Mouse (Mus musculus): ENCODE results near the gene Csf2ra. TPM values are rescaled to one million over a fixed set of nuclear protein-coding genes. Genes with fewer than 3 reads are reported as not detected.
"Not testable (repeated sequence)": the region's sequence is repeated elsewhere in the genome, so short reads cannot be mapped to it uniquely, and the experiment has no call there.

The Csf2ra gene
- polyA plus RNA-seq, 1 experiment from 2014 or later, result 19.2 TPM

GRCm38 (mm10) chr19:61264227-61264626 lies 36.0 kb upstream of the Csf2ra start:
- Histone ChIP-seq H3K4me2 (ENCODE audit: low read depth, low read length, severe bottlenecking) (no peak overlapping the region), H3K36me3 (ENCODE audit: control insufficient read depth, insufficient read depth, low read length) (no peaks in the 10 kb centered on the region), H3K9ac (ENCODE audit: low read length) (no peak overlapping the region), H3K27ac (ENCODE audit: low read depth, low read length) (no peak overlapping the region), H3K4me3 (ENCODE audit: low read depth, low read length) (no peak overlapping the region), H3K9me3 (ENCODE audit: control insufficient read depth, low read length) (no peaks in the 10 kb centered on the region), H3K27me3 (ENCODE audit: control insufficient read depth, insufficient read depth, low read length) (no peaks in the 10 kb centered on the region), H3K4me1 (replicated peaks; ENCODE audit: control insufficient read depth, insufficient read depth, low read length) (no peaks in the 10 kb centered on the region)
- ATAC-seq (replicated peaks; ENCODE audit: low FRiP score) (no peak), DNase-seq (ENCODE audit: low spot score) (no peak)
- WGBS, result 88% methylated on average over 1 of the region's 1 CpGs

GRCm38 (mm10) chr19:61261241-61261640 lies 33.0 kb upstream of the Csf2ra start:
- no peak overlapping the region for H3K9ac ChIP-seq (ENCODE audit: low read length)
- no peaks in the 10 kb centered on the region for H3K9me3 ChIP-seq (ENCODE audit: control insufficient read depth, low read length)
- H3K27ac ChIP-seq (ENCODE audit: low read depth, low read length), result no peak overlapping the region
- ATAC-seq (replicated peaks; ENCODE audit: low FRiP score) (no peak), DNase-seq (ENCODE audit: low spot score) (no peak)
- H3K4me2 ChIP-seq (ENCODE audit: low read depth, low read length, severe bottlenecking), result no peak overlapping the region
- no peaks in the 10 kb centered on the region for H3K36me3 ChIP-seq (ENCODE audit: control insufficient read depth, insufficient read depth, low read length)
- no peaks in the 10 kb centered on the region for H3K4me1 ChIP-seq (replicated peaks; ENCODE audit: control insufficient read depth, insufficient read depth, low read length)
- no peaks in the 10 kb centered on the region for H3K27me3 ChIP-seq (ENCODE audit: control insufficient read depth, insufficient read depth, low read length)
- 60% methylated on average over 1 of the region's 1 CpGs for WGBS
- H3K4me3 ChIP-seq (ENCODE audit: low read depth, low read length), result no peak overlapping the region

DNA sequence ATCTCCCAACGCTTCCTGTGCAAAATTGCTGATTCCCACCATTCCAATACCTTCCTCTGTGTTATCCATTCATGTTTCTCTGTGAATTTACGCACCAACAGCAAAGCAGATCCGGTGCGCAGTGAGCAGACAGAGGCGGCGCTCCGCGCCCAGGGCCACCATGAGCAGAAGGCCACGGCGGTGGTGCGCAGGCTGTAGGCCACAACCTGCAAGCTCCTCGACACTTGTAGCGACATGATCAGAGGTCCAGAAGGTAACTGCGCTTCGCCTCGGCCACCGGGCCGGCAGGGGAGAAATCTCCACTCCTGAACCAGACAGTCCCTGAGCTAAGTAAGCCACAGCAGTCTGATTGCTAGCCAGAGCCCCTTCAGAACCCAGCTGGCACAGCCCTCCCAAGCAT lies 29.5 kb upstream of the Csf2ra start:
- Histone ChIP-seq H3K9me3 (ENCODE audit: control insufficient read depth, low read length) (no peaks in the 10 kb centered on the region), H3K27ac (ENCODE audit: low read depth, low read length) (no peak overlapping the region), H3K27me3 (ENCODE audit: control insufficient read depth, insufficient read depth, low read length) (no peaks in the 10 kb centered on the region), H3K9ac (ENCODE audit: low read length) (no peak overlapping the region), H3K4me2 (ENCODE audit: low read depth, low read length, severe bottlenecking) (no peak overlapping the region), H3K4me1 (replicated peaks; ENCODE audit: control insufficient read depth, insufficient read depth, low read length) (no peaks in the 10 kb centered on the region), H3K36me3 (ENCODE audit: control insufficient read depth, insufficient read depth, low read length) (no peaks in the 10 kb centered on the region), H3K4me3 (ENCODE audit: low read depth, low read length) (no peak overlapping the region)
- ATAC-seq (replicated peaks; ENCODE audit: low FRiP score) (no peak), DNase-seq (ENCODE audit: low spot score) (no peak)
- WGBS, result 93% methylated on average over 18 of the region's 18 CpGs

DNA sequence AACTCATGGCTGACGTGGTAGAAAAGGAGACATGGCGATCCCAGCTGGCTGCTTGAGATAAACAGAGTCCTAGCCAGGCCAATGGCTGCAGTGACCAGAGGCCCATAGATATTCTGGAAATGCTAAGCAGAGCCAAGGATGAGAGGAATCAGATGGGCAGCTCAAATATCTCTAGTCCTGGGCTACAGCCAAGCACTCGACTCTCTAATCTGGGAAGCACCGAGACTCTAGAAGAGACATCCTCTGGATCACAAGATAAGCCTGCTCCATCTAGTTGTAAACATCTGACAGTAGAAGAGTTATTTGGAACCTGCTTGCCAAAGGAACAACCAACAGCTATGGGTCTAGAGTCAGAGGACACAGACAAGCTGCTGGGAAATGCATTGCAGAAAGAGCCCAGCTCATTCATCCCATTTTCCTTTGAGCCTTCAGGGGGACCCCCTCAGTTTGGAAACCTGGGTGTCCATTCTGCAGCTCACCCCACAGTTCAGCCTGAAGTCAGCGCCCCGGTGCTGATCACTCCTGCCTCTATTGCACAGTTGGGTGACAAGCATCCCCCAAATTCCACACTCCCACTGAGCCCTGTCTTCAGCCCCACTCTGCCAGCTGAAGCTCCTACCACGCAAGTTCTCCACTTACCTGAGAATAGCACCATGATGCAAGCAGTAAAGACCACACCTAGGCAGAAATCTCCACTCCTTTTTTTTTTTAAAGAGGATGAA lies 28.1 kb upstream of the Csf2ra start:
- ATAC-seq (replicated peaks; ENCODE audit: low FRiP score), result no peak

GRCm38 (mm10) chr19:61247334-61247733 lies 19.1 kb upstream of the Csf2ra start:
- DNase-seq (ENCODE audit: low spot score); H3K27ac ChIP-seq (ENCODE audit: low read depth, low read length); H3K36me3 ChIP-seq (ENCODE audit: control insufficient read depth, insufficient read depth, low read length); H3K4me1 ChIP-seq (replicated peaks; ENCODE audit: control insufficient read depth, insufficient read depth, low read length); H3K4me3 ChIP-seq (ENCODE audit: low read depth, low read length); ATAC-seq (replicated peaks; ENCODE audit: low FRiP score); H3K4me2 ChIP-seq (ENCODE audit: low read depth, low read length, severe bottlenecking); H3K27me3 ChIP-seq (ENCODE audit: control insufficient read depth, insufficient read depth, low read length); H3K9me3 ChIP-seq (ENCODE audit: control insufficient read depth, low read length); H3K9ac ChIP-seq (ENCODE audit: low read length): not testable (repeated sequence)
- WGBS, result 88% methylated on average over 4 of the region's 4 CpGs

More for the DNA sequence above, 28.1 kb upstream of the Csf2ra start:
- Histone ChIP-seq H3K4me1 (replicated peaks; ENCODE audit: control insufficient read depth, insufficient read depth, low read length) (no peaks in the 10 kb centered on the region), H3K4me3 (ENCODE audit: low read depth, low read length) (no peak overlapping the region), H3K27ac (ENCODE audit: low read depth, low read length) (no peak overlapping the region), H3K27me3 (ENCODE audit: control insufficient read depth, insufficient read depth, low read length) (no peaks in the 10 kb centered on the region), H3K36me3 (ENCODE audit: control insufficient read depth, insufficient read depth, low read length) (no peaks in the 10 kb centered on the region), H3K9me3 (ENCODE audit: control insufficient read depth, low read length) (no peaks in the 10 kb centered on the region), H3K4me2 (ENCODE audit: low read depth, low read length, severe bottlenecking) (no peak overlapping the region), H3K9ac (ENCODE audit: low read length) (no peak overlapping the region)
- 93% methylated on average over 7 of the region's 7 CpGs for WGBS
- no peak for DNase-seq (ENCODE audit: low spot score)

- Histone ChIP-seq H3K4me1 (replicated peaks; ENCODE audit: control insufficient read depth, insufficient read depth, low read length) (no peaks in the 10 kb centered on the region), H3K9me3 (ENCODE audit: control insufficient read depth, low read length) (no peaks in the 10 kb centered on the region), H3K4me3 (ENCODE audit: low read depth, low read length) (no peak overlapping the region), H3K4me2 (ENCODE audit: low read depth, low read length, severe bottlenecking) (no peak overlapping the region), H3K9ac (ENCODE audit: low read length) (no peak overlapping the region), H3K36me3 (ENCODE audit: control insufficient read depth, insufficient read depth, low read length) (no peaks in the 10 kb centered on the region), H3K27me3 (ENCODE audit: control insufficient read depth, insufficient read depth, low read length) (no peaks in the 10 kb centered on the region), H3K27ac (ENCODE audit: low read depth, low read length) (no peak overlapping the region)
- DNase-seq (ENCODE audit: low spot score) (no peak), ATAC-seq (replicated peaks; ENCODE audit: low FRiP score) (no peak)
- WGBS, result 81% methylated on average over 5 of the region's 5 CpGs
Observed at GRCm38 (mm10) chr19:61244721-61245436, 16.6 kb upstream of the Csf2ra start.

DNA sequence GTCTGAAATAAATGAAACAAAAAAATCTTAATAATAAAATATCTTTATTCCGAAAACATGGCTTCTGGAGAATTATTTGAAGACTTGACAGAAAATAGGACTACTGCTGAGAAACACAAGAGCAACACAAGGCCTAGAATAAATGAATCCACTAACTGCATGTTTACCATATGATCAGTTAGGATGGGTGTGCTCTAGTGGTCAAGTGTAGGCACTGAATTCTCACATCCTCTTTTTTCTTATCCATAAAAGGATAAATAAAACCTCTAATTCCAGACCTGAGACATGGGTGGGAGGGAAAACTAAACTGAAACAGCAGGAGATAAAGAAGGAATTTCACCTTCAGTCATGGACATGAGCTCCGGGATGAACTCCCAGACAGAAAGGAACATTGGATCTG lies 9.7 kb upstream of the Csf2ra start:
- no peak overlapping the region for H3K4me2 ChIP-seq (ENCODE audit: low read depth, low read length, severe bottlenecking)
- no peak overlapping the region for H3K27ac ChIP-seq (ENCODE audit: low read depth, low read length)
- H3K36me3 ChIP-seq (ENCODE audit: control insufficient read depth, insufficient read depth, low read length), result no peaks in the 10 kb centered on the region
- DNase-seq (ENCODE audit: low spot score) (no peak), ATAC-seq (replicated peaks; ENCODE audit: low FRiP score) (no peak)
- H3K9me3 ChIP-seq (ENCODE audit: control insufficient read depth, low read length), result no peaks in the 10 kb centered on the region
- H3K4me1 ChIP-seq (replicated peaks; ENCODE audit: control insufficient read depth, insufficient read depth, low read length), result no peaks in the 10 kb centered on the region
- H3K4me3 ChIP-seq (ENCODE audit: low read depth, low read length), result no peak overlapping the region
- no peaks in the 10 kb centered on the region for H3K27me3 ChIP-seq (ENCODE audit: control insufficient read depth, insufficient read depth, low read length)
- H3K9ac ChIP-seq (ENCODE audit: low read length), result no peak overlapping the region
- WGBS, result 87% methylated on average over 2 of the region's 2 CpGs

DNA sequence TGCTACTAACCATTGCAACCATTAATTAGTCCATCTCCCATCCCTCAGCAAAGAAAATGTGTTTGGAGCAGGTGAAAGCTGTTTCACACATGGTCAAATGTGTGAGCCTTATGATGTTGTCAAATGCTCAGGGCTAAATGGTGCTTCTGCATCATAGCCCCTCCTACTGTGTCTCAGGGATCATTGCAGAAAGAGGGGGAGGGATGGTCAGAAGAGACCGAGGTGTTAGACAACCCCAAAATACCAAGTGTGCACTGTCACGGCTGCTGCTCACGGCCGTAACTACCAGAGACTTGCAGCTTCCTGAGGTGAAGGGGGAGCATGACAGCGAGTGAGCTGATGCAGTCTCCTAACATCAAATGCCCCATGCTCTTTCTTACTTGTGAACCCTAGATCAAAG lies 6.3 kb upstream of the Csf2ra start:
- Histone ChIP-seq H3K4me1 (replicated peaks; ENCODE audit: control insufficient read depth, insufficient read depth, low read length) (no peaks in the 10 kb centered on the region), H3K4me3 (ENCODE audit: low read depth, low read length) (no peak overlapping the region), H3K4me2 (ENCODE audit: low read depth, low read length, severe bottlenecking) (no peak overlapping the region), H3K36me3 (ENCODE audit: control insufficient read depth, insufficient read depth, low read length) (no peaks in the 10 kb centered on the region), H3K9me3 (ENCODE audit: control insufficient read depth, low read length) (no peaks in the 10 kb centered on the region), H3K27ac (ENCODE audit: low read depth, low read length) (no peak overlapping the region), H3K9ac (ENCODE audit: low read length) (no peak overlapping the region), H3K27me3 (ENCODE audit: control insufficient read depth, insufficient read depth, low read length) (no peaks in the 10 kb centered on the region)
- DNase-seq (ENCODE audit: low spot score) (no peak), ATAC-seq (replicated peaks; ENCODE audit: low FRiP score) (no peak)
- WGBS, result 72% methylated on average over 5 of the region's 5 CpGs
